Mouse (Mus musculus): ENCODE data around the gene Klf13. TPM values are rescaled to one million over a fixed set of nuclear protein-coding genes. Genes with fewer than 3 reads are reported as not detected.

Gene Klf13
- polyA plus RNA-seq, 1 experiment = 20.1 TPM

GRCm38 (mm10) chr7:63907778-63908495 lies 30.8 kb downstream of the Klf13 start:
- TF ChIP-seq USF1 (IDR thresholded peaks at IDR 0.05; ENCODE audit: low read depth) = no peak
- no peak for TF ChIP-seq MYOG (IDR thresholded peaks at IDR 0.05; ENCODE audit: control insufficient read depth, extremely low read depth, insufficient read length)
- no peak overlapping the region for H3ac ChIP-seq (ENCODE audit: control insufficient read depth, insufficient read length, low read depth)
- peaks cover 100% of the 10 kb centered on the region for H3K79me2 ChIP-seq (ENCODE audit: control insufficient read depth, insufficient read depth)
- H3K27me3 ChIP-seq (ENCODE audit: control insufficient read depth, insufficient read depth, insufficient read length) = no peaks in the 10 kb centered on the region
- no peaks in the 10 kb centered on the region for H3K36me3 ChIP-seq (ENCODE audit: control insufficient read depth, insufficient read depth)
- no peak overlapping the region for H3K4me3 ChIP-seq (ENCODE audit: insufficient read depth, poor library complexity, severe bottlenecking)
- H3K79me3 ChIP-seq (ENCODE audit: low read depth) = peaks cover 80% of the 10 kb centered on the region

- Histone ChIP-seq H3K79me3 (ENCODE audit: low read depth) (peaks cover 80% of the 10 kb centered on the region), H3K79me2 (ENCODE audit: control insufficient read depth, insufficient read depth) (peaks cover 100% of the 10 kb centered on the region), H3K36me3 (ENCODE audit: control insufficient read depth, insufficient read depth) (no peaks in the 10 kb centered on the region), H3K27me3 (ENCODE audit: control insufficient read depth, insufficient read depth, insufficient read length) (no peaks in the 10 kb centered on the region), H3K4me3 (ENCODE audit: insufficient read depth, poor library complexity, severe bottlenecking) (no peak overlapping the region), H3ac (ENCODE audit: control insufficient read depth, insufficient read length, low read depth) (no peak overlapping the region)
- TF ChIP-seq FOSL1 (IDR thresholded peaks at IDR 0.05; ENCODE audit: insufficient read depth, low read length, poor library complexity, severe bottlenecking) = no peak
- no peak for TF ChIP-seq MYOG (IDR thresholded peaks at IDR 0.05; ENCODE audit: control insufficient read depth, extremely low read depth, insufficient read length)
- no peak for TF ChIP-seq USF1 (IDR thresholded peaks at IDR 0.05; ENCODE audit: low read depth)
- no peak for TF ChIP-seq MAX (IDR thresholded peaks at IDR 0.05)
- TF ChIP-seq MYOD1 (IDR thresholded peaks at IDR 0.05; ENCODE audit: control insufficient read depth, insufficient read length, low read depth) = no peak
- no peak for TF ChIP-seq CTCF (IDR thresholded peaks at IDR 0.05; ENCODE audit: control insufficient read depth, insufficient read depth, insufficient read length)
- no peak for TF ChIP-seq CEBPB (IDR thresholded peaks at IDR 0.05; ENCODE audit: low read depth)
These were observed 33.1 kb downstream of the Klf13 start for GRCm38 (mm10) chr7:63905642-63906041.

GRCm38 (mm10) chr7:63905190-63905589 lies 33.5 kb downstream of the Klf13 start:
- peaks cover 82% of the 10 kb centered on the region for H3K79me3 ChIP-seq (ENCODE audit: low read depth)
- H3K79me2 ChIP-seq (ENCODE audit: control insufficient read depth, insufficient read depth) = peaks cover 100% of the 10 kb centered on the region
- no peak overlapping the region for H3ac ChIP-seq (ENCODE audit: control insufficient read depth, insufficient read length, low read depth)
- H3K36me3 ChIP-seq (ENCODE audit: control insufficient read depth, insufficient read depth) = no peaks in the 10 kb centered on the region
- no peak for TF ChIP-seq CTCF (IDR thresholded peaks at IDR 0.05; ENCODE audit: control insufficient read depth, insufficient read depth, insufficient read length)
- no peak for TF ChIP-seq MAX (IDR thresholded peaks at IDR 0.05)
- TF ChIP-seq CEBPB (IDR thresholded peaks at IDR 0.05; ENCODE audit: low read depth) = no peak
- no peak for TF ChIP-seq MYOD1 (IDR thresholded peaks at IDR 0.05; ENCODE audit: control insufficient read depth, insufficient read length, low read depth)
- no peak for TF ChIP-seq USF1 (IDR thresholded peaks at IDR 0.05; ENCODE audit: low read depth)
- TF ChIP-seq FOSL1 (IDR thresholded peaks at IDR 0.05; ENCODE audit: insufficient read depth, low read length, poor library complexity, severe bottlenecking) = no peak
- no peak overlapping the region for H3K4me3 ChIP-seq (ENCODE audit: insufficient read depth, poor library complexity, severe bottlenecking)
- no peaks in the 10 kb centered on the region for H3K27me3 ChIP-seq (ENCODE audit: control insufficient read depth, insufficient read depth, insufficient read length)

DNA sequence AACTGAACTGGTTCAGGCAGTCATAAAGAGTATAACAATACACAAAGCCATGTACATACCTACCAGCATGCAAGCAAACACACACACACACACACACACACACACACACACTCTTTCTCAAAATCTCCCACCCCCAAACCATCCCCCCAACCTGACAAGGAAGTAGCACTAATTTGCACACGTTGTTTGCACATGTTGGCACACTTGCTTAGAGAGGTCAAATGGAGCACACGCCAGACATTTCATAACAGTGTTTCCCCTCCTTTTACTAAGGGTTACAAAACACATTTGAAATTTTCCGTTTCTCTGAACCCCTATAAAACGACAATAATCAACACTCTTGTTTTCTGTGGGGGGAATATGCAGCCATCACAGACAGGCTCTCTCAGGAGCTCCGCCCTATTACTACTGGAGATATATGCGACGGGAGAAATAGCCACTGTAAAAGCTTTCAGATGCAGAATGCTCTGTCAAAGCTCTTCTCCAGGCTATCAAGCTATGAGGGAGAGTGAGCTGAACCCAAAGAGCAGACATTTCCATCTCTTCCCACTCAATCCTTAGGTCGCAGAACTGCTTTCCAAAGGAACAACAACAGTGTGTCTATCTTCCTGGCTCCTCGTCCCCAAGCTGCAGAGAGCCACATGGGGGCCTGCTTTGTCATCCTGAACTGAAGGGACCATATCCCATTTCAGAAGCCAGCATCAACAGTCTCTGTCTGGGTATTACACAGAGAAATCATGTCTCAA lies 34.9 kb downstream of the Klf13 start:
- H3K79me3 ChIP-seq (ENCODE audit: low read depth) = peaks cover 82% of the 10 kb centered on the region
- no peaks in the 10 kb centered on the region for H3K27me3 ChIP-seq (ENCODE audit: control insufficient read depth, insufficient read depth, insufficient read length)
- TF ChIP-seq CEBPB (IDR thresholded peaks at IDR 0.05; ENCODE audit: low read depth) = no peak
- TF ChIP-seq MYOG (IDR thresholded peaks at IDR 0.05; ENCODE audit: control insufficient read depth, extremely low read depth, insufficient read length) = no peak
- no peak for TF ChIP-seq FOSL1 (IDR thresholded peaks at IDR 0.05; ENCODE audit: insufficient read depth, low read length, poor library complexity, severe bottlenecking)
- no peak for TF ChIP-seq CTCF (IDR thresholded peaks at IDR 0.05; ENCODE audit: control insufficient read depth, insufficient read depth, insufficient read length)
- TF ChIP-seq MAX (IDR thresholded peaks at IDR 0.05) = no peak
- no peak for TF ChIP-seq MYOD1 (IDR thresholded peaks at IDR 0.05; ENCODE audit: control insufficient read depth, insufficient read length, low read depth)
- no peak for TF ChIP-seq USF1 (IDR thresholded peaks at IDR 0.05; ENCODE audit: low read depth)
- peaks cover 100% of the 10 kb centered on the region for H3K79me2 ChIP-seq (ENCODE audit: control insufficient read depth, insufficient read depth)
- no peak overlapping the region for H3K4me3 ChIP-seq (ENCODE audit: insufficient read depth, poor library complexity, severe bottlenecking)
- H3ac ChIP-seq (ENCODE audit: control insufficient read depth, insufficient read length, low read depth) = no peak overlapping the region
- H3K36me3 ChIP-seq (ENCODE audit: control insufficient read depth, insufficient read depth) = no peaks in the 10 kb centered on the region

DNA sequence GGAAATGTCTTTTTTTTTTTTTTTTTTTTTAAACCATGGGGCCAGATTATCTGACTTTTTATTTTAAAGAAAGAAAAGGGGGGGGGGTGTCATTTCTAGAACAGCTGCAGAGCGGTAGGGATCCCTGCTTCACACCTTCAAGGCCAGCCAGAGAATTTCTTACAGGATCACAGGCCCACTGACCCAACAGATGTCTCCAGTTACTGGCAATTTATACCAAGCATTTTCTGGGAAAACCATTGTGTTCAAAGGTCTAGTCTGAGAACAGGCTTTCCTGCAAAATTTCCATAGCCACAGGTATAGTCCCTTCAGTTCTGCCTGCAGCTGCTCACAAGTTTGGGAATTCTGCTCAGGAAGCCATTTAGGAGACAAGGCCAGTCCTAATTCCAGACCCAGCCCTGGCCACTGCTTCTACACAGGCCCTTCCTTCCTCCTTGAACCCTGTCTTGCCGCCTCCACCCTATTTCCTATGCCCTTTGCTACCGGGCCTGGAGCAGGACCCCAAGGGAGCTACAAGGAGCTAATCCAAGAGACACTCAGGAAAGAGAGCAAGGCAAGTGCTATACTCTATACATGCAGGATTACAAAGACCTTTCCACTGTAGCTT lies 36.0 kb downstream of the Klf13 start:
- no peaks in the 10 kb centered on the region for H3K27me3 ChIP-seq (ENCODE audit: control insufficient read depth, insufficient read depth, insufficient read length)
- no peak overlapping the region for H3ac ChIP-seq (ENCODE audit: control insufficient read depth, insufficient read length, low read depth)
- no peak for TF ChIP-seq USF1 (IDR thresholded peaks at IDR 0.05; ENCODE audit: low read depth)
- TF ChIP-seq FOSL1 (IDR thresholded peaks at IDR 0.05; ENCODE audit: insufficient read depth, low read length, poor library complexity, severe bottlenecking) = no peak
- TF ChIP-seq MYOG (IDR thresholded peaks at IDR 0.05; ENCODE audit: control insufficient read depth, extremely low read depth, insufficient read length) = no peak
- TF ChIP-seq MYOD1 (IDR thresholded peaks at IDR 0.05; ENCODE audit: control insufficient read depth, insufficient read length, low read depth) = no peak
- TF ChIP-seq CEBPB (IDR thresholded peaks at IDR 0.05; ENCODE audit: low read depth) = no peak
- TF ChIP-seq MAX (IDR thresholded peaks at IDR 0.05) = no peak
- no peak for TF ChIP-seq CTCF (IDR thresholded peaks at IDR 0.05; ENCODE audit: control insufficient read depth, insufficient read depth, insufficient read length)
- H3K36me3 ChIP-seq (ENCODE audit: control insufficient read depth, insufficient read depth) = no peaks in the 10 kb centered on the region
- H3K4me3 ChIP-seq (ENCODE audit: insufficient read depth, poor library complexity, severe bottlenecking) = no peak overlapping the region
- peaks cover 77% of the 10 kb centered on the region for H3K79me3 ChIP-seq (ENCODE audit: low read depth)
- H3K79me2 ChIP-seq (ENCODE audit: control insufficient read depth, insufficient read depth) = peaks cover 97% of the 10 kb centered on the region
